Mouse (Mus musculus) ES-E14 (cell line): ENCODE measurements around the gene Pappa. TPM values are rescaled to one million over a fixed set of nuclear protein-coding genes. Genes with fewer than 3 reads are reported as not detected.

Source experiments
- DNase-seq: peaks from one replicate; pipeline ENCODE4 v3.0.0-alpha.2; 2013; ENCODE audit warnings: low read depth, low spot score
- H3K27ac ChIP-seq: 2 replicates; pipeline ENCODE4 v1.5.1; 2012; ENCODE audit warnings: low read depth, mild to moderate bottlenecking, low read length, moderate library complexity, mixed read lengths; ENCODE audit not compliant: poor library complexity, insufficient read depth, severe bottlenecking
- H3K36me3 ChIP-seq: 2 replicates; pipeline ENCODE4 v1.6.1; 2012; ENCODE audit warnings: mild to moderate bottlenecking, low read length, moderate library complexity, mixed read lengths; ENCODE audit not compliant: control insufficient read depth, poor library complexity, insufficient read depth, severe bottlenecking
- H3K4me1 ChIP-seq, 2 experiments: fragments of 150-350 bp in 1 of 2; sonication (generic) in 1 of 2; 2 replicates each; pipeline ENCODE4 v1.6.1; 2012; ENCODE audit warnings: low read length in 2 of 2, mild to moderate bottlenecking in 1 of 2, mixed read lengths in 1 of 2; ENCODE audit not compliant: control insufficient read depth in 2 of 2, insufficient read depth in 2 of 2, poor library complexity in 1 of 2
- H3K4me3 ChIP-seq, 2 experiments: fragments of 150-350 bp in 1 of 2; sonication (generic) in 1 of 2; 2 replicates each; pipeline ENCODE4 v1.5.1; 2012; ENCODE audit warnings: low read length in 2 of 2, low read depth in 1 of 2, mild to moderate bottlenecking in 1 of 2, mixed read lengths in 1 of 2; ENCODE audit not compliant: insufficient read depth in 1 of 2, poor library complexity in 1 of 2, severe bottlenecking in 1 of 2
- H3K9ac ChIP-seq: 2 replicates; pipeline ENCODE4 v1.6.1; 2012; ENCODE audit warnings: low read depth, mild to moderate bottlenecking, low read length, mixed read lengths; ENCODE audit not compliant: poor library complexity, insufficient read depth, severe bottlenecking
- H3K9me3 ChIP-seq: fragments of 150-350 bp; sonication (generic); 2 replicates; pipeline ENCODE4 v1.6.1; 2012; ENCODE audit warnings: low read depth, mild to moderate bottlenecking, low read length; ENCODE audit not compliant: control insufficient read depth, insufficient read depth
- CHD2 ChIP-seq: IDR thresholded peaks from 2 replicates; pipeline ENCODE4 v1.6.1; 2014; ENCODE audit warnings: mild to moderate bottlenecking, low read depth, low read length, inconsistent platforms
- HCFC1 ChIP-seq: IDR thresholded peaks from 2 replicates; pipeline ENCODE4 v1.6.1; 2012; ENCODE audit warnings: low read length, inconsistent platforms, borderline replicate concordance; ENCODE audit not compliant: insufficient read depth
- MAFK ChIP-seq: IDR thresholded peaks from 2 replicates; pipeline ENCODE4 v1.6.1; 2014; ENCODE audit warnings: mild to moderate bottlenecking, low read depth, low read length, inconsistent platforms; ENCODE audit not compliant: insufficient read depth
- ZC3H11A ChIP-seq: IDR thresholded peaks from 2 replicates; pipeline ENCODE4 v1.6.1; 2012; ENCODE audit warnings: low read depth, mild to moderate bottlenecking, inconsistent platforms, low read length, borderline replicate concordance
- ZNF384 ChIP-seq: IDR thresholded peaks from 2 replicates; pipeline ENCODE4 v1.6.1; 2012; ENCODE audit warnings: low read depth, low read length, inconsistent platforms
- in situ Hi-C, 2 experiments: fragments of 600-800 bp; cut with MboI; formaldehyde crosslinking; loops; one replicate each; pipeline ENCODE4 v1.15.1; 2025; ENCODE audit warnings: low sequenced_read_pairs in 2 of 2, inconsistent platforms in 1 of 2; ENCODE audit not compliant: unreplicated experiment in 2 of 2
- total RNA-seq: library from RNA; depleted of rRNA; stranded (reverse); fragments of 300-350 nt; gene quantifications from 2 replicates; pipeline ENCODE4 v1.2.3, GENCODE M21; 2012

The Pappa gene
- total RNA-seq, 1 experiment, result 0.98 TPM

GRCm38 (mm10) chr4:65278451-65279271, 154.7 kb downstream of the Pappa start:
- H3K4me1 ChIP-seq, result no peaks in the 10 kb centered on the region
- H3K9me3 ChIP-seq, result no peaks in the 10 kb centered on the region
- no peak overlapping the region for H3K9ac ChIP-seq
- H3K27ac ChIP-seq, result no peak overlapping the region
- in situ Hi-C loops, result no loop called here
- no peak for DNase-seq
- TF ChIP-seq CHD2 (no peak), HCFC1 (no peak), ZC3H11A (no peak), ZNF384 (no peak), MAFK (no peak)
- no peak overlapping the region for H3K4me3 ChIP-seq
- H3K36me3 ChIP-seq, result no peaks in the 10 kb centered on the region

GRCm38 (mm10) chr4:65279272-65279653, 155.3 kb downstream of the Pappa start:
- H3K4me1 ChIP-seq, result no peaks in the 10 kb centered on the region

GRCm38 (mm10) chr4:65279979-65280677, 156.2 kb downstream of the Pappa start:
- TF ChIP-seq HCFC1, result no peak
- TF ChIP-seq ZNF384, result no peak
- TF ChIP-seq ZC3H11A, result no peak
- no peak for TF ChIP-seq MAFK
- no peak for TF ChIP-seq CHD2
- H3K4me1 ChIP-seq, result no peaks in the 10 kb centered on the region
- DNase-seq, result peak; percentile 38
- no peaks in the 10 kb centered on the region for H3K9me3 ChIP-seq
- H3K36me3 ChIP-seq, result no peaks in the 10 kb centered on the region
- H3K27ac ChIP-seq, result no peak overlapping the region
- no peak overlapping the region for H3K9ac ChIP-seq
- in situ Hi-C loops, result no loop called here
- no peak overlapping the region for H3K4me3 ChIP-seq

More at GRCm38 (mm10) chr4:65279272-65279653, 155.3 kb downstream of the Pappa start:
- no peaks in the 10 kb centered on the region for H3K36me3 ChIP-seq
- no peak for DNase-seq
- TF ChIP-seq CHD2 (no peak), HCFC1 (no peak), ZC3H11A (no peak), MAFK (no peak), ZNF384 (no peak)
- H3K27ac ChIP-seq, result no peak overlapping the region
- no peaks in the 10 kb centered on the region for H3K9me3 ChIP-seq
- no peak overlapping the region for H3K9ac ChIP-seq
- in situ Hi-C loops, result no loop called here
- H3K4me3 ChIP-seq, result no peak overlapping the region

- no peak for DNase-seq
- no peak overlapping the region for H3K27ac ChIP-seq
- no peaks in the 10 kb centered on the region for H3K4me1 ChIP-seq
- in situ Hi-C loops, result no loop called here
- H3K36me3 ChIP-seq, result no peaks in the 10 kb centered on the region
- H3K4me3 ChIP-seq, result no peak overlapping the region
- TF ChIP-seq ZC3H11A (no peak), HCFC1 (no peak), CHD2 (no peak), MAFK (no peak), ZNF384 (no peak)
- no peaks in the 10 kb centered on the region for H3K9me3 ChIP-seq
- no peak overlapping the region for H3K9ac ChIP-seq
These were observed 156.9 kb downstream of the Pappa start for GRCm38 (mm10) chr4:65280888-65281287.
